Mouse (Mus musculus) right cerebral cortex, postnatal 36 days (tissue): Measurements from ENCODE around the gene Ankrd60.

Experiments used
- DNase-seq, 2 experiments: peaks; one replicate each; pipeline ENCODE4 v3.0.0; 2022; ENCODE audit warnings: low spot score in 2 of 2, mixed read lengths in 1 of 2

Ankrd60 gene

DNA sequence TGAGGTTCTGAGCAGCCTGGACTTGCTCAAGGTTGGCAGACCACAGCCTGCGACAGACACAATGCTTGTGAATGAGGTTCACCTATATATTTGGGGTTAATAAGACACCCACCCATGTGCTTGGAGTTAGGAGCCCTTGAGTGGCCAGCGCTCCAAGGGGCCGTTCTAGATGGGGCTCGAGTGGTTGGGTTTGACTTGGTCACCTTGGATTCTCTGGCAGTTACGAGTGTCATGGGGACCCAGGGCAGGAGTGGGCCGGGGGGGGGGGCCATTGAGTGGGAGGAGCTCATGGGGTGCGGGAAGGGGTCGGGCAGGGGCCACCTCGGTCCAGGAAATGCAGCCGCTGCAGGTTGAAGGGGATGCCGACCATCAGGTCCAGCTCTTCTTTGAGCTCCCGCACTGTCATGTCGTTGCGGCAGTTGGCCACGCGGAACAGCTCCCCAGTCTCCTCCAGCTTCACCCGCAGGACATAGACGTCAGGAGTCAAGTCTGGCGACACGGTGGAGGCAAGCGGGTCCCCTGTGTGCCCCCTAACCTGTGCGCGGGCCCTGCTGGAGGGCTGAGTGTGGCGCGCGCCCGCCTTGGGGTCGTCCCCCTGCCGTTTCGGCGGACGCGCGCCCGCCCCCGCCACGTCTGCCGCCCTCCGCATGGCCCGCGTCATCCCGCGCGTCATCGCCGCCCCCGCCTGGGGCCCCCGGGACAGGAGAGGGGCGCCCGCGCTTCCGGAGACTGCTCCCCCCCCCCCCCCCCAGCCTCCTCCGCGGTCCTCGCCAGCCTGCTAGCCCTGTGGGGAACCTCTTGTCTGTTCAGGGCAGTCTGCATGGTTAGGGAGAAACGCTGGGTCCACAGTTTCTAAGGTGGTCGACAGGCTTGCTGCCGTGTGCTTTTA lies at the start of gene Ankrd60:
Ankrd60 (minus strand) TSS at position 697 of the 889 bp plus-strand sequence.
- DNase-seq: no peak

DNA sequence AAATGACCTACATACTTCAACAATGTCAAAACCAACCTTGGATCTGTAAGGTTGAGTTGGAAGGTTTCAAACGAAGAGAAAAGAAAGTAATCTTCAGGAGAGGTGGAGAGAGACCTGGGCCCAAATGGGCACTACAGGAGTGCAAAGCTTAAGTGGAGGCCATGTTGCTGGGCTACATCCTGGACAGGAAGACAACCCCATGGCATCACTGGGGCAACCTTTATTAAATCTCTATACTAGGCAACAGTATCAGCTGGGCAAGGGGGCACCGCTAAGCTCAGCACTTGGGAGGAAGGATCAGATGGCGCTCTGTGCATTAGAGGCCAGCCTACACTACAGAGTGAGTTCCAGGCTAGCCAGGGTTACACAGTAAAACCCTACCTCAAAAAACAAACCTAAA lies 47.6 kb upstream of the Ankrd60 start:
- no peak for DNase-seq

DNA sequence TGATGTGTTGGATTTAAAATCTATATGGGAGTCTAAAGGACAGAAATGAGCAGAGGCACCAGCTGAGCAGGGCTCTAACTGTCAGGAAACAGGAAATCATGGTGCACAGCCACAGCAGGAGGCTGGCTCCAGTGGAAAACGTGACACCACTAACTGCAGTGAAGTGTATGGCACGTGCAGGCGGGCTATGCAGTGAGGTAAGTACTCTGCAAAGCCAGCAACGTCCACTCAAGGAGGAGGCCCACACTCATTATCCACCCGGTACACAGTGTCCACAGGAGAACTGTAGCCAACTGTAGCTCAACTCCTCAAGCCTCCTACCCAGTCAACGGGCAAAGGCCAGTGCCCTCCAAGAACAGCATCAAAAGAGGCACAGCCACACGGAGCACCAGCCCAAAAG lies 46.5 kb upstream of the Ankrd60 start:
- no peak for DNase-seq

DNA sequence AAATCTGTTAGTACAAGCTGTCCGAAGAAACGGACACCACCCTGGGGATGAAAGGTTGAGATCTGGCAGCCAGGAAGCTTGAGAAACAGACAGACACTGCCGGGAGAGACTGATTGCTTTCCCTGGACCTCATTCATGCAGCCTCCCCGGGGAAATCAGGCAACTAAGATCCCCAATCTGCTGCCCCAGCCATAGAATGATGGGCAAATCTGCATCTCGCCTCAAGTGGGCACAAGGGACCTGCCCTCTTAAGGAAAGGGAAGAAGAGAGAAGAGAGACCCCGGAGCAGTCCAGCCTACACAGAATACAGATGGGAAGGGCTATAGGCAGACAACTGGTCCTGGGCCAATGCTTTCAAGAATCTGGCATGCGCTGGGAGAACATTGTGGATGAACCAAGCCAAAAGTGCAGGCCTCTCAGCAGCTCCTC lies 44.0 kb upstream of the Ankrd60 start:
- DNase-seq: no peak

DNA sequence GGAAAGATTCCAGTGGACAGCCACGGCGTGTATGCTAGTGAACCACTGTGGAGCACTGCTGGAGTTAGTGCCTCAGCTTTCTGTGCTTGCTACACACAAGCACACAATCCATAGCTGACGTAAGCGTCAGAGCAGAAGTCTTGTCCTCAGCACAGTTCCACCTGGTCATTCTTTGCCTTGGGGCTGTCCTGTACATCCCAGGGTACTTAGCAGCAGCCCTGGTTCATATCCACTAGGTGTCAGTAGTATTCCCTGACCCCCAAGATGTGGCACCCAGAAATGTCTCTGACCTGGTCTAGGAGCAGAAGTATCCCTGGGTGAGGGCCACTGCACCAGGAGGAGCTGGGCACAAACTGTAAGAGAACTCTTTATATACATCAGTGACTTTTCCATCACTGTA lies 42.5 kb upstream of the Ankrd60 start:
- no peak for DNase-seq

DNA sequence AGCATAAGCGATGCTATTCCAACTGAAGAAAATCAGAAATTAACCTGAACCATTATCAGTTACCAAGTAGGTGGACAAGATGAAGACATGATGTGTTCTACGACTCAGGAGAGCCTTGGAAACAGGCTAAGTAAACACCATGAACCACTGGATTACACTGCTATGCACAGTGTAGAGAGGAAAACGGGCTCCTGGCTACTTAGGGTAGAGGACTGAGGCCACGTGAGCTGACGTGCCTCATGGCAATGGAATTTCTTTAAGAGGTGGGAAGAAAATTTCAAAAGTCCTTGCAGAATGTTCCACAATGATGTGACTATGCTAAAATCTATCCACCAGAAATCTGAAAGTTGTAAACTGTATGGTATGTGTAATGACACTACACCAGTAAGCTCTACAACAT lies 41.0 kb upstream of the Ankrd60 start:
- DNase-seq: no peak

DNA sequence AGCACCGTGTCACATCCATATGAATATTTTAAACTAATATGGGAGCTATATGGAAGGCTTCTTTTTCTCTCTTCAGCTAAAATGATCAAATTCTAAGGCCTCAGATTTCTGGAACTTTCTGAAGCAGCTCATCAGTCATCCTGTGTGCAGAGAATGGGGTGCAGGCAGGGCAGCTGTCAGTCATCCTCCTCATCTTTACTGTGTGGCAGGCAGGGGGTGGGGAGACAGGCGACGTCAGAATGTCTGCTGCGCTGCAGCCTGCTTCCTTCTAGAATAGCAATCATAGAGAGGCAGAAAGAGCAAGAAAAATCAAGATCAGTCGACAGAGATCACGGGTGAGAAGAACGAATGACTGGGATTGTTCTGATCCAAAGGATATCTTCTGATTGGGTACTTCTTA lies 38.0 kb upstream of the Ankrd60 start:
- DNase-seq: no peak

DNA sequence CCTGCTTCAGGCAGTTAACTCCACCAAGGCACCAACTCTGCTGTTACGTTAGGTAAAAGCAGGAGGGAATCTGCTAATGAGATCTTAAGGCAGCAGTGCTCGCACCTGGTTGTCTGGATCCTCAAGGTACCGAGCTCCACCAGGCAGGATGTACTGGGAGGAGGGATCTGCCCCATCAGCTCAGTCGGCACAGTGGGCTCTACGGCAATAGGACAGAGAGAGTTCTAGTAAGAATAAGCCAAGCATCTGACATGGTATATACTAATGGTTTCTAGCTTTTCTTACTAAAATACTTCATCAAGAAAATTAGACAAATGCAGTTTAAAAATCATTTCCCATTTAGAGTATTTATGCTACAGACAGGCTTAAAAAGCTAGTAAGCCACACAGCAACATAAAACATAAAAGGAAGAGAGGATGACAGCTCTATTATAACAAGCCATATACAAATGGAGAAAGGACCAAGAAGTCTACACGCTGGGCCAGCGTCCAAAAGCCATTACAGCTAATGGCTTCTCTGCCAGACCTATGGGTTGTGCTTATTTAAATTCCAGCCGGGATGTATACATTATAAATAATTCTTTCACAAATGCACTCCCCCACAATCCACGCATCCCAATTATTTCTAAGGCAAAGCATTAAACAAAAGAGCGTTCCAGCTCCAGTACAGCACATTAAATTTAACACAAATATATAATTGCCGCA lies 37.4 kb upstream of the Ankrd60 start:
- DNase-seq: no peak

DNA sequence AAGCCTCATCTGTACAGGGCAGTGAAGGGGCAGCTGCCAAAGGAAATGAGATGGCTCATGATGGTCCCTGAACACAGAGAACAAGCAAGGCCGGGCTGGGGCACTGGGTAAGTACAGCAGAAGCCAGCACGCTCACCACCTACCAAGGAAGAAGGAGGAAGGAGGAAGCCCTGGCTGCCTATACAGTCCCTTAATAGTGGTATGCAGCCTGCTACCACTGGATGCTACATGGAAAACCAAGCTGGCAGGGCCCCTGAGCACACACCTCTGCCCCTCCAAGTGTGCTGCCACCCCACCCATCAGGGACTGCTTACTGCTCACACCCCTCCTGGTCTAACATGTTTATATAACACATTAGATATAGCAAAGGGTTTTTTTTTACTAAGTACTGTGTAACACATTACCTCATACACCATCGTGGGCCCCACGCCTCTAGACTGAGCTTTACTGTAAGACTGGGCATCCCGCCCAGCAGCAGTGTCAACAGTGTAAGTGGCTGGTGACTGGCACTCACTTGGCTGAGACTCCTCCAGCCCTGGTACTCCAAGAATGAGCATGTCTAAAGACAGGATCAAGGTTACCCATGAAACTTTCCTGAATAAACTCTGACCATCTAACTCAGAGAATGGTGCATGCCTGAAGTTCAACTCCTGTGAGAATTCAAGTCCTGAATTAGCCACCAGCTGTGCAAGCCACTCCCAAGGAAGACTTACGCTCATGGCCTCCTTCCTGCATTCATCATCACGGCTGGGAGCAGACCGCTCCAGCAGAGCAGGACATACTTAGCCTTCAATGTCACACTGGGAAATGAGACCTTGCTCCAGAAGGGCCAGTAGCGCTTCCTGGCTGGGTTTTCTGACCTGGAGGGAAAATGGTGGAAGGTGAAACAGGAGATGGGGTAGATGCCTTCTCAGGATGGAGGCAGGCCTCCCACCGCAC lies 30.1 kb upstream of the Ankrd60 start:
- DNase-seq: no peak

DNA sequence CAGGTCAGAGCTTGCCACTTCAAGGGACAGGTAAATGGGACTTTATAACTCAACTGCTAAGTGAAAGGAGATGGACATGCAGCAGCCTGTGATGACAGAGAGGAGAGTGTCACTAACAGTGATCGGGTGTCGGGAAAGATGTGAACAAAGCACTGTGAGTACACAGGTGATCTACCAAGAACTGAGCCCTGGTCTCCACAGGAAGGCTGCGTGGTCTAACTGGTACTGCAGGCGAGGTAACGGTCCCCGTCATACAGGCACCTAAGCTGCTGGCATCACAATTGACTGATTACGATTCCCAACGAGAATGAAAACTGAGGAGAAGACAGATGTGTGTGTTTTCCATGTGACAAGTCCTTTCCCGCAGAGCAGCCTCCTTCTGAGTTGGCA lies 28.2 kb upstream of the Ankrd60 start:
- no peak for DNase-seq

DNA sequence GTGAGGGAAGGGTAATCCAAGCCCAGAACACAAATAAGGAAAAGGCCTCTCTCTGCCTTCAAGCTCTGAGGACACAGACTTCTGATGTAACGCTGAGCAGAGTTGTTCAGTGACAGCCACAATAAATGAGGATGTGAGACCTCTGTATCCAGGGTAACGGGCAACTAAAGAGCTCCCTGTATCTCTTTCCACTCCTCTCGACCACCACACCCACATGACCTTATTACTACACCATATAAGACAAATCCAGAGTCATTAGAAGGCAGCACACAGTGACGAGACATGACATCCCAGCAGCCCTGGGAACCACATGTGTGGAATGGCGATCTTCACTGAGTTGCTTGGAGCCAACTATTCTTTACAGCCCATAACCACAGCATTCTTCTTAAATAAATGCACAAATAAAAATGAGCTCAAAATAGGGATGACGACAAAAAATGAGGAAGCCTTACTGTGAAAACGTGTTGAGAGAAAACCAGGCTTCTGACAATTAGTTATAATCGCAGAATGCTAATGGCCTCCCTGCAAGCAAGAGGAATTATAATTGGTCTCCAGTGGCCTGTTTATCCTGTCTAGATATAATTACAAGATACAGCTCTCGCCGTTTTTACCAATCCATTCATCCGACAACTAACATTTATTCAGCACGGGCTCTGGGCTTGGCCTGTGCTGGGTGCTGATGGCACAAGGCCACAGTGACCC lies 27.7 kb upstream of the Ankrd60 start:
- no peak for DNase-seq

DNA sequence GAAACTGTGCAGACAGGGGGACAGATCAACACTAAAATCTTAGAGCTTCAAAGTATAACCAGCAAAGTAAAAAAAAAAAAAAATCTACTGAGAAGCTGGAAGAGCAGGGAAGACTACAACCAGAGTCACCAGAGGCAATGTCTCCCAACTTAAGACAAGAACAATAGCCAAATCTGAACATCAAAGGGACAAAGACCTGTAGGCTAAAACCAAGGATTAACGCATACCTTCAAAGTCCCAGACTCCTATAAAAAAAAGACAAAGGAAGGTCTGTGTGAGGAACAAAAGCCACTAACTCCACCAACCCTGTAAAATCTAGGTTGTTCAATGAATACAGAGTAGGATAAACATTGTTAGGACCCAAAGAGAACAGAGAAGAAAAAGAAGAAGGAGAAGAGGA lies 23.7 kb upstream of the Ankrd60 start:
- no peak for DNase-seq

DNA sequence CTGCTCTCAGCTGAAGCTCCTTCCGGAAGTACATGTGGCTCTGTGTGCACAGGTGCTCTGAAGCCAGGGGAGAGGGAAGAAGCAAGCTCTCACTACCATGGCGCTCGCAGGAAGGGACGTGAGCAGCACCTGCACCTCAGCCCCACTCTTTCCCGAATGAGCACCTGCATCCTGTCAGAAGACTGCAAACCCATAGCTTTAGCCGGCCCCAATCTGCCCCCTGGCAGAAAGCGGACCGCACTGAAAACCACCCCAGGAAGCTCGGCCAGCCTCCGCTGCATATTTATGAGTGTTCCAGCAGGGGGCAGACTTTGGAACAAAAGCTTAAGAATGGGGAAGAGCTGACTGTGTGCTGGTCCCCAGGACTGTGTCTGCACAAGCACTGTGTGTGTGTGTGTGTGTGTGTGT lies 17.2 kb upstream of the Ankrd60 start:
- DNase-seq: no peak

DNA sequence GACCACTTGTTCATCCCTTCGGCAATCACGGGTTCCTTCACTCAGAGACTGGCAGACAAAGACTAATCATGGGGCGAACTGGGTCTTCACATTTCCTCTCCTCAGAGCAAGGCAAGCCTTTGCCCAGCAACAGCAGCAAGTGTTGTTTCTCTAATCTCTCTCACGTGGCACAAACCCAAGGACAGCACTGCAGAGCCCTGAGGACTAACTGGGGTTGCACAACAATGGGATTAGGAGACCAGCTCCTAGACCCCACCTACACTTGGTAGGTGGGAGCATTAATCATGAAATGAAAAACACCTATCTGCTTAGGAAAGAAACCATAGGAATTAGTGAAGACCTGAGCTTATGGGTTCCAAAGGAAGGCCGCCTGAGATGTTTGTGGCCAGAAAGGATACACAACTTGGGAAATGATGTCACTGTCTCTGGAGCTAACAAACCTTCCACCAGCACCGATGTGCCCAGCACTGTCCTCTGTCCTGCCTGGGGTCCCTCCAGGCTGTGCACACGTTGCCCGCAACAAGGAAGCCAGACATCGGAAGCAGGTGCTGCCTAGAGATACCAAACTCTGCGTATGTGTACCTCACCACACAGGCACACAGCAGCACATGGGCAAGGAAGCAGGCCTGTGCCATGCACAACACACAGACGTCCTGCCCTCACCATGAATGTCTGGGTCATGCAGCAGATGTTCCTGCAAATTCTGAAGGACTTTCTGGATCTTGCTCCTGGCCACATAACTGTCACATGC lies 16.3 kb upstream of the Ankrd60 start:
- DNase-seq: no peak

DNA sequence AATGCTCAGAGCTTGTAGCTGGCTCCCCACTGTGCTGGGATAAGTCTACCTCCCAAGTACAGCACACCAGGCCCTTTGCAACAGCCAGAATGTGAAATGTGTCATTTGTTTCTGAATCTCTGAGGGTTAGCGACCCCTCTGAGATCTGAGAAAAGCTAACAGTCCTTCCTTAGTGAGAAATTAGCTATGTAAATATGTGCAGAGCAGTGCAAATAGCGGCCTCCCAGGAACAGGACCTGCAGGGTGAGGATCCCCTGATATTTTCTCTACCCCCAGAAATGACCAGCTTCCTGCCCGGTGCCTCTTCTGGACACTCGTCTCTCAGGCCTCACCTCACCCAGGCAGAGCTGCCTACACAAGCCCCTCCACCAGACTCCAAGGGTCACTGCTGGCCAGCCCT lies 15.7 kb upstream of the Ankrd60 start:
- no peak for DNase-seq

DNA sequence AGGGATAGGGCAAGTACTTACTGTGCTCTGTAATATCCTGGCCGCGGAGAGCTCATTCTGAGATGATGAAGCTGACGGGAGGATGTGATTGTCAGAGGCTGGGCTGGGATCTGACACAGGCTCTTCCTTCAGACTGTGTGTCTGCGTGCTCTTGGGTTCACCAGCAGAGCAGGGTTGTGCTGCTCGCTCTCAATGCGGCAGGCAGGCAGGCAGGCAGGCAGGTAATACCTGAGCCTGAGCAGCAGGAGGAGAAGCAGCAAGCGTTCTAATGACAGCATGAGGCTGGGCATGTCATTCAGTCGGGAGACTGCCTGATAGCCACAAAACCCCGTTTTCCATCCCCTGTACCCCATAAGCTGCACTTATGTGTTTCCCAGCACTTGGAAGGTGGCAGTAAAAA lies 14.6 kb upstream of the Ankrd60 start:
- DNase-seq: no peak

DNA sequence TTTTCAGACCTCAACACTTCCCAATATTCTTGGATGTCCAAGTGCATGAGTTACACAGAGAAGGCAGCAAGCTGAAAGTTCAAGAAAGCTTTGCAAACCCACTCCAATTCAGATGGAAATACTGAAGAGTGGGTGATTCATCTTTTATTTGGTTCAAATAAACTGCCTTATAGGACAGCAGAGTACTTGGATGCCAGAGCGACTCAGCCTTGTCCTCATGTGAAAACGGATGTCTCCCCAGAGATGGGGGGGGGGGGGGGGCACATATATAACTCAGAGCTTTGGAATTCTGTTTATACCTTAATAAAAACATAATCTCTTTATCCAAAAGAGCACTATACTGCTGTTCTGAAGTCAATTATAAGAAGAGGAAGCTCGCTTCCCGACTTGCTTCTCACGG lies 9.2 kb upstream of the Ankrd60 start:
- DNase-seq: no peak

DNA sequence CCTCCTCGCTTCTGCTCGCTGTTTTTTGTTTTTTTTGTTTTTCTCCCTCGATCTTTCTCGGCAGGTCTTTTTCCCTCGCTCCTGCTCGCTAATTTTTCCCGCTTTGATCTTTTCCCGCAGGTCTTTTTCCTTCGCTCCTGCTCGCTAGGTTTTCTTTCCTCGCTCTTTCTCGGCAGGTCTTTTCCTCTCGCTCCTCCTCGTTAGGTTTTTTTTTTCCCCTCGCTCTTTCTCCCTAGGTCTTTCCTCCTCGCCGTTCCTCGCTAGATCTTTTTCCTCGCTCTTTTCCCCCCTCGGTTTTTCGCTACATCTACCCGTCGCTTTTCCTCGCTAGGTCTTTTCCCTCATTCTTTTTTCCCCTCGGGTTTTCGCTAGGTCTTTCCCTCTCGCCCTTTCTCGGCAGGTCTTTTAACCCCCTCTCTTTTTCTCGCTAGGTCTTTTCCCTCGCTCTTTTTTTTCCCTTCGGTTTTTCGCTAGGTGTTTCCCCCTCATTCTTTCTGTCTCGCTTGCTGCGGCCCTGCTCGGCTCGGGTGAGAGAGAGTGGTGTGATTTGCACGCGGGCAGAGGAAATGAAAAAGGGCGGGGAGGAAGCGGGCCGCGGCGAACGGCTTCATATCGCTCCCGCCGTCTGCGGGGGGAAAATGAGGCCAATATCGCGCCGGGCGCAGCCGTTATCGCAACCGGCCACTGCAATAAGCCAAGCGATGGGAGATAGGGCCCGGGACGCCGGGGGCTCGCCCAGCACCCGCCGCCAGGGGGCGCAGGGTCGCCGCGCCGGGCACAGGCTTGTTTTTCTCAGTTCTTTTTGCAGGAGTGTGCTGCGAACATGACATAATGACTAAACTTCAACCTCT lies 8.2 kb upstream of the Ankrd60 start:
- no peak for DNase-seq

DNA sequence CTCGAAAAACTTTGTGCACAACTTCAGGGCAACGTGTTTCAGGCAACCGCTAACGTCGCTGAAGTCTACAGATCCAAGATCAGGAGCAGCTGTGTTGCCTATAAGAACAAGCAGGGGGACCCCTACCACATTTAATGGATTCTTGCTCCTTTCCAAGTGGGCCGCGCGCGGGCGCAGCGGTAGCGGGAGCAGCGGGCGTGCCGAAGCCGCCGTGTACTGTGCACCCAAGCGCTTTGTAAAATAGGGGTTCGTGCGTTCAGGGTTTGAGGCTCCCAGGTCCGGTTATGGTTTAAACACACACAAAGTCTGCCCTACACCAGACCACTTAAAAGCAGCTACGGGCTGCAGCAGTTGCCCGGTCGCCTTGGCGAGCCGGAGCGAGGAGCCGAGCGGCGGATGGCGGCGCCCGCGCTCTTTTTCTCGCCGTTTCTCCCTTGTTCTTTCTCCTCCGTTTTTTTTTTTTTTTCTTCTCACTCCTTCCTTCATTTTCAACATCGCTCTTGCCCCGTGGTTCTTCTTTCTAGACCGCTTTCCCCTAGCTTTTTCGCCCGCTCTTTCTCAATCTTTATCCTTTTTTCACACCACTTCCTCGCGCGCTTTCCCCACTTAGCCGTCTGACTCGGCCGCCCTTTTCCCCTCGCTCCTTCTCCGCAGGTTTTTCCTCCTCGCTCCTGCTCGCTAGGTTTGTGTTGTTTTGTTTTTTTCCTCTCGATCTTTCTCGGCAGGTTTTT lies 7.4 kb upstream of the Ankrd60 start:
- DNase-seq: no peak
